Mouse (Mus musculus): ENCODE results near the gene Apbb1.

The Apbb1 gene

DNA sequence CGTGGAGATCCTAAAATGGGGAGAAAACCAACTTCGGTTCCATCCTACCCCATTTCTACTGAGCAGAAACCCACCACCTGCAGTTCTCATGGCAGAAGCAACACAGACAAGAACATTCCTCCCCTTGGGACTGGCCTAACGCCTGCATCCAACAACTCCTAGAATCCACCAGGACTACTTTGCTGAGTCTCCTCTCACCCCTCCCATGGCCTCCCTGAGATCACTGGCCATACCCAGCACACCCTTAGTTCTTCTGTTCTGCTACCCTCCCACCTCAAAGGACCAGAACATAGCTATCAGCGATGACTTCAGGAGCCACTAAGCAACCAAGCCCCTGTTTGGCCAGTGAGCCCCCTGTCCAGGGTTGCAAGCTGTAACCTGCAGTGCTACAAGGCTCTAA is 10.7 kb downstream of the Apbb1 start:
- no peak for DNase-seq (ENCODE audit: low read depth, low spot score)

GRCm38 (mm10) chr7:105569512-105570496 is 11.6 kb downstream of the Apbb1 start:
- DNase-seq (ENCODE audit: low read depth, low spot score) = no peak

- no peak for DNase-seq (ENCODE audit: low read depth, low spot score)
Observed at GRCm38 (mm10) chr7:105568988-105569471, 12.4 kb downstream of the Apbb1 start.

DNA sequence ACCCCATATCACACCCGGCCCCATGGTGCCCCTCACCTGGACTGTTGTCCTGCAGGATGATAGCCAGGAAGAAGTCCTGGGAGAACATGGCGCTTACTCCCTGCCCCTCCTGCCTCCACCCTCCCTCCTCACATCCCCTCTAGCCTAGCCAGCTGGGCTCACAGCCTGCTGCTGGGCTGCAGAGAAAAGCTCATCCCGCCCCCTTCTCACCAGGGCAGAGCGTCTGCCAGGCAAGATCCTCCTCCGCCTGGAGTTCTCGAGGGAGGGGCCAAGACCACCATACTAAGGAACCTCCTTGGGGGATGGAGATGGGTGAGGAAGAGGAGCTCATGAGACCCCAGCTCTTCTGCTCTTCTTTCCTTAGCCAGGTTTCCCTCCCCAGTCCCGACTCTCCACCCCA is 12.9 kb downstream of the Apbb1 start:
- DNase-seq (ENCODE audit: low read depth, low spot score) = no peak

DNA sequence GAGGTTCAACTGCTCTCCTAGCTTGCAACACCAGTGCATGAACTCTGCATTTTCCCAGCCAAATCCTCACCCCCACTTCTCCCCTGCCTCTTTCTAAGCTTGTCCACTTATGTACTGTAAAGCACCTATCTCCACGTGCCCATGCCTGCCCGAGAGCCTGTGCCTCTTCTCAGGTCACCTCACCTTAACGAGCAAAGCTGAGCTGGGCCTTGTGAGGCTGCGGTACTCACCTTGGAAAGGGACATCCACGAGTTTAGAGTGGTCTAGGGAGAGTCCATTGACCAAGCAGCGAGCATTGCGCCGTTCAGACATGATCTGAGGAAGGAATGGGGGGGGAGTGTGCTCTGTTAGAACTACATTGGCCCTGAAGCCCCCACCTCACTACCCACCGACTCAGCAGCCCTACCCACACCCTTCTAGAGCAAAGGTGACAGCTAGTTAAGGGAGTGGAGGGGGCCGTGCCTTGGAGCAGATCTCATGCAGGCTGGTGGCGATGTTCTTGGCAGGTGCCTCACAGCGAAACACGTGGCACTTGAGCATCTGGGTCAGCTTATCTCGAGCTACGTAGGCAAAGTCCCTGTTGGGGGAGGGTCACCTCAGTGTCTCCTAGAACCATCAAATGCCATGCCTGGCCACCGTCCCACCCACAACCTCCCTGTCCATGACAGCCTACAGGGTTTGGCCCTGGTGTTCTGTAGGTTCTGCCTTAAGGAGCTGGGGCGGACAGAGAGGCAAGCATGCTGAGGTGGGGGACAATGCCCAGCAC is 16.2 kb downstream of the Apbb1 start:
- no peak for DNase-seq (ENCODE audit: low read depth, low spot score)

- DNase-seq (ENCODE audit: low read depth, low spot score) = no peak
Observed at GRCm38 (mm10) chr7:105563367-105563766, 18.1 kb downstream of the Apbb1 start.

GRCm38 (mm10) chr7:105562317-105562716 is 19.1 kb downstream of the Apbb1 start:
- DNase-seq (ENCODE audit: low read depth, low spot score) = no peak

GRCm38 (mm10) chr7:105559016-105559415 is 22.4 kb downstream of the Apbb1 start:
- DNase-seq (ENCODE audit: low read depth, low spot score) = no peak

DNA sequence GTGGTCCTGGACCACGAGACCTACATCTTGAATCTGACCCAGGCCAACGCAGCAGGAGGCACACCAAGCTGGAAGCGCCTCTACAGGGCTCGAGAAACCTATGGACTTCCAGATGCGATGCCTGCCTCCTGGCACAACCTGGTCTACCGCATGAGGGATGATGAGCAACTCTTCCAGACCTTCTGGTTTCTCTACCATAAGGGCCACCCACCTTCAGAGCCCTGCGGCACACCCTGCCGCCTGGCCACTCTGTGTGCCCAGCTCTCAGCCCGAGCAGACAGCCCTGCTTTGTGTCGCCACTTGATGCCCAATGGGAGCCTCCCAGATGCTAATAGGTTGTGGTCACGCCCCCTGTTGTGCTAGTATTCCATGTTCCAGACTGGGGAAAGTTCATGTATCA is 23.8 kb downstream of the Apbb1 start:
- no peak for DNase-seq (ENCODE audit: low read depth, low spot score)

GRCm38 (mm10) chr7:105556406-105556805 is 25.0 kb downstream of the Apbb1 start:
- DNase-seq (ENCODE audit: low read depth, low spot score) = no peak

GRCm38 (mm10) chr7:105555571-105555970 is 25.9 kb downstream of the Apbb1 start:
- DNase-seq (ENCODE audit: low read depth, low spot score) = no peak

DNA sequence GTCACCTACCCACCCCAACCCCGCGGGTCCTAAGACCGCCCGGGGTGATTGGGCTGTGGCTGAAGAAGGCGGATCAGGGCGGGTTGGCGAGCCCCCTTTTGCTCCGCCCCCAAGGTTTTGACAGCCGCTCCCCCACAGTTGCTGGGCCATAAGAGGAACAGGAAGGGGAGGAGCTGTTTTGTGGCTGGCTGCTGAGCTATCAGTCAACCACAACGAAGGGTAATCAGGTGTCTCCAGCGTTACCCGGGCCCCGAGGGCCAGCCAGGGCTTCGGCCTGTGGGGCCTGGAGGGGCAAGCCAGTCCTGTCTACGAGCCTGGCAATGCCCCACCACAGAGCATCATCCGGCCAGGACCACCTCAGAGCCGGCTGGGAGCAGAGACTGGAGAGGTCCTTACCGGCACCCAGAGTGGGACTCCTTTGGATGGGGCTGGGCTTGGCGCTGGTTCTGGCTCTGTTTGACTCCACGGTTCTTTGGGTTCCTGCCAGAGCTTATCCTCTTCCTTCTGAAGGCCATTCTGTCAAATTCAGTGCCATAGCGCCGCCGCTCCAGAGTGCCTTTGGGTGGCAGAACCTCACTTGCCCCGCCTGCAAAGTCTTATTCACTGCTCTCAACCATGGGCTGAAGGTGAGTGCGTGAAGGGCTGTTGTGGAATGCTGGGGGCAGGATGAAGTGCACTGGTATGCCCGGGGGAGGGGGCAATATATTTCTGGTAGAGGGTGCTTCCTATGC is 27.1 kb downstream of the Apbb1 start, which contains the start of gene Smpd1:
Smpd1 (plus strand) TSS at position 149 of the 731 bp plus-strand sequence.
- DNase-seq (ENCODE audit: low read depth, low spot score) = peak; percentile 71

GRCm38 (mm10) chr7:105553456-105554211 is 27.8 kb downstream of the Apbb1 start:
- DNase-seq (ENCODE audit: low read depth, low spot score) = no peak

DNA sequence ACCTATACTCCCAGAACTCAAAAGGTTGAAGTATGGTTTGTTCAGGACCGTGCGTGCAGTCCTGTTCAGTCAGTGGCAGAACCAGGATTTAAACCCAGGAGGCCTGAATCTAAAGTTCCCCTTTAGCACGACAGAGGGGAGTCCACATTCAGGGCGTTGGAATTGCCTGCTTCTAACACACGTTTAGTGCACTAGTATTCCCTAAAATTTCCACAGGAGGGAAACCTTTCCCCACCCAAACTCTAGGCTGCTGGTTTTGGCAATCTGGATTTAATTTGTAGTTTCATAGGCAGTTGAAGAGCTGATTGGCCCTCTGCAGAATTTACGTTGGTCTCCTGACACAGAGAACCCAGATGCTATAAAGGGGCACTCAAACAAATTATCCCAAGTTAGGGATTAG is 32.4 kb downstream of the Apbb1 start:
- DNase-seq (ENCODE audit: low read depth, low spot score) = no peak

DNA sequence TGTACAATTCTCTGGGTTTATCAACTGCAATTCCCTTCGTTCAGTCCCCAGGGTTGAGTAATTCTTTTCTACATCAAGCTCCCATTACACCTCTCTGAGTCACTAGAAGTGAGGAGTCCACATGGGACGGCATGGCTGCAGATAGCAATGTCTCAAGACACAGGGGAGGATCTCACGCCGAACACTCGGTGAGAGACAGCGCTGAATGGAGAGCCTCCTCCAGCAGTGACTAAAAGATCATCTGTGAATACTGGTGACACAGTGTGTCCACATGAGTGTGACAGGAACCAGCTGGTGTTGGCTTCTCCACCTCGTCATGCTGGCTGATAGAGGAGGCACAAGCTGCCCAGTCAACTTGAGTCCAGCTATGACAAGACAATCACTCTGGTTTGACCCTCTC is 33.5 kb downstream of the Apbb1 start:
- no peak for DNase-seq (ENCODE audit: low read depth, low spot score)

GRCm38 (mm10) chr7:105545986-105546385 is 35.5 kb downstream of the Apbb1 start:
- DNase-seq (ENCODE audit: low read depth, low spot score) = no peak

DNA sequence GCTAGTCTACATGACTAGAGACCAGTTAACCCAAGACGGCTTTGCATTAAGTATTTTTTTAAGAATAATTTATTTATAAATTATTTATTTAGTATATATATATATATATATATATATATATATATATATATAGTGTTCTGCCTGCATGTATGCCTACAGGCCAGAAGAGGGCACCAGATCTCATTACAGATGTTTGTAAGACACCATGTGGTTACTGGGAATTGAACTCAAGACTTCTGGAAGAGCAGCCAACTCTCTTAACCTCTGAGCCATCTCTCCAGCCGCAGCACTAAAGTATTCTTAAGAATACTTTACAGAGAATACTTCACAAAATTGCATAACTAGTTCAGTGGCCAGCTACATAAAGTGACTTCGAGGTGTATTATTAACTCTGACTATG is 47.3 kb downstream of the Apbb1 start:
- DNase-seq (ENCODE audit: low read depth, low spot score) = no peak

DNA sequence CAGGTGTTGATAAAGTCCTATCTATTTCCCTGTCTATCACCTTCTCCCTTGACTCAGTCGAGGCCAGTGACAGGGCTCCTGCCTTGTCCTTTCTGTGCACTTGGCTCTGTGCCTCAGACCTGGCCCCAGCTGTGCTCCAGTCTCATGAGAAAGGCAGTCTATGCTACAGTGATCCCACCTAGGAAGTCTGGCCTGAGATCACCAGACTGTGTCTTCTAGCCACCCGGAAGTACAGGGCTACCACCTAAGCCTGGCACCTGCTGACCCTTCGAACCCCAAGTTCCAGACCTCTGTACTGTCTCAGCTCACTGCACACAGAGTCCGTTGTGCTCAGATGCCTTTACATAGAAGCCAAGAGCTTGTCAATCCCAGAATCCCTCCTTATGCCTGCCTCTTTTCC is 53.4 kb downstream of the Apbb1 start:
- DNase-seq (ENCODE audit: low read depth, low spot score) = no peak

GRCm38 (mm10) chr7:105527306-105527937 is 54.0 kb downstream of the Apbb1 start:
- no peak for DNase-seq (ENCODE audit: low read depth, low spot score)

DNA sequence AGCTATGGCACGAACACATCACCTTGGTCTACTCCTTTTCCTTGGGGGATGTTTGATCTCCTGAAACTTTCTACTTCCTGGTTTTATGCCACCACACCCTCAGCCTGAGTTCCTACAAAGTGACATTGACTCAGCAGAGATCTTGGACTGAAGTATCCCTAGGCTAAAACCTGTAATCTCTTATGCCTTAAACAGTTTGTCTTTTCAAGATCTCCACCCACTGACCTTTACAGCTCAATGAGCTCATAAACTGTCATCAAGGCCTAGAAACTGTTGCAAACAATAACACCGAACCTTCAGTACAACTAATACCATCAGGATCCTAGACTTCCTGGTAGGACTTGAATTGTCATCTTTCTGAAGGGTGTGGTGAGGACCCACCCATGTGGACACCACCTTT is 57.2 kb downstream of the Apbb1 start:
- DNase-seq (ENCODE audit: low read depth, low spot score) = no peak

All from c-Kit-negative CD71-positive TER-119-positive erythroid progenitor cells, embryonic 14.5 days (primary cell).